Mouse (Mus musculus) spleen, embryonic (tissue): ENCODE measurements around the gene Dapp1.

Source experiments
- CTCF ChIA-PET: fragments of 350-600 bp; sonication (Branson Sonifier 250); formaldehyde crosslinking; loops from one replicate; lab custom pipeline; 2022; lab: Charles Lee

The Dapp1 gene

GRCm38 (mm10) chr3:137992366-137992765, 11.0 kb upstream of the Dapp1 start:
- CTCF ChIA-PET = interaction anchor here (1.0 to 2.2 kb wide), 3 partner anchors 11 to 152 kb away, joined by 3 to 12 read pairs (median 3); partner anchors contain the start of genes Dapp1 and Mttp

- CTCF ChIA-PET = interaction anchor here (0.7 to 2.2 kb wide), 5 partner anchors 10 to 153 kb away, joined by 3 to 12 read pairs (median 3); partner anchors contain the start of genes Dapp1 and Mttp
Measured at GRCm38 (mm10) chr3:137991183-137991582, 9.8 kb upstream of the Dapp1 start.

GRCm38 (mm10) chr3:137989405-137989804, 8.1 kb upstream of the Dapp1 start:
- CTCF ChIA-PET = no interaction called here

- CTCF ChIA-PET = interaction anchor here (0.6 to 0.9 kb wide), 4 partner anchors 11 to 1372 kb away, joined by 3 to 4 read pairs (median 3); no protein-coding TSS in a partner anchor
Measured at GRCm38 (mm10) chr3:137980435-137981381, 637 bp downstream of the Dapp1 start.

- CTCF ChIA-PET = no interaction called here
Measured at GRCm38 (mm10) chr3:137978233-137978632, 3.1 kb downstream of the Dapp1 start.

GRCm38 (mm10) chr3:137977629-137978041, 3.7 kb downstream of the Dapp1 start:
- CTCF ChIA-PET = no interaction called here

- CTCF ChIA-PET = interaction anchor here (0.7 kb wide), 1 partner anchor 47 kb away, joined by 6 read pairs; no protein-coding TSS in a partner anchor
Measured at GRCm38 (mm10) chr3:137976943-137977628, 4.3 kb downstream of the Dapp1 start.

- CTCF ChIA-PET = interaction anchor here (0.5 to 0.7 kb wide), 2 partner anchors 30 to 46 kb away, joined by 4 to 6 read pairs; no protein-coding TSS in a partner anchor
Measured at GRCm38 (mm10) chr3:137975856-137976423, 5.4 kb downstream of the Dapp1 start.

GRCm38 (mm10) chr3:137975435-137975834, 5.9 kb downstream of the Dapp1 start:
- CTCF ChIA-PET = no interaction called here

GRCm38 (mm10) chr3:137974306-137974705, 7.0 kb downstream of the Dapp1 start:
- CTCF ChIA-PET = no interaction called here

- CTCF ChIA-PET = no interaction called here
Measured at GRCm38 (mm10) chr3:137972989-137973388, 8.4 kb downstream of the Dapp1 start.

GRCm38 (mm10) chr3:137972224-137972623, 9.1 kb downstream of the Dapp1 start:
- CTCF ChIA-PET = no interaction called here

- CTCF ChIA-PET = no interaction called here
Measured at GRCm38 (mm10) chr3:137969951-137970350, 11.4 kb downstream of the Dapp1 start.

- CTCF ChIA-PET = no interaction called here
Measured at GRCm38 (mm10) chr3:137968820-137969486, 12.4 kb downstream of the Dapp1 start.

GRCm38 (mm10) chr3:137968105-137968819, 13.1 kb downstream of the Dapp1 start:
- CTCF ChIA-PET = interaction anchor here (0.6 kb wide), 1 partner anchor 57 kb away, joined by 4 read pairs; no protein-coding TSS in a partner anchor

GRCm38 (mm10) chr3:137964014-137964413, 17.3 kb downstream of the Dapp1 start:
- CTCF ChIA-PET = interaction anchor here (0.6 to 1.4 kb wide), 2 partner anchors 10 to 181 kb away, joined by 4 to 26 read pairs; partner anchors contain the start of gene Mttp

GRCm38 (mm10) chr3:137963508-137963907, 17.8 kb downstream of the Dapp1 start:
- CTCF ChIA-PET = interaction anchor here (0.6 to 1.4 kb wide), 2 partner anchors 10 to 27 kb away, joined by 3 to 4 read pairs; no protein-coding TSS in a partner anchor

- CTCF ChIA-PET = no interaction called here
Measured at GRCm38 (mm10) chr3:137961736-137962385, 19.5 kb downstream of the Dapp1 start.

- CTCF ChIA-PET = interaction anchor here (0.7 to 1.1 kb wide), 2 partner anchors 9 to 11 kb away, joined by 4 to 6 read pairs; no protein-coding TSS in a partner anchor
Measured at GRCm38 (mm10) chr3:137959456-137959855, 21.9 kb downstream of the Dapp1 start.
